Mouse (Mus musculus): ENCODE results near the gene Cgnl1. TPM values are rescaled to one million over a fixed set of nuclear protein-coding genes. Genes with fewer than 3 reads are reported as not detected.

Gene Cgnl1
- polyA plus RNA-seq, 1 experiment from 2014 or later, result 4.3 TPM

- no peak for TF ChIP-seq CTCF (IDR thresholded peaks at IDR 0.05; ENCODE audit: low read depth)
- Histone ChIP-seq H3K36me3 (ENCODE audit: control insufficient read depth, insufficient read depth) (no peaks in the 10 kb centered on the region), H3K9ac (ENCODE audit: low read depth, low read length) (no peak overlapping the region), H3K4me1 (replicated peaks; ENCODE audit: control insufficient read depth, insufficient read depth, low read length) (no peaks in the 10 kb centered on the region), H3K4me2 (replicated peaks; ENCODE audit: low read depth) (no peak overlapping the region), H3K9me3 (ENCODE audit: control insufficient read depth) (no peaks in the 10 kb centered on the region), H3K27ac (ENCODE audit: low read depth, low read length) (no peak overlapping the region), H3K27me3 (replicated peaks; ENCODE audit: control insufficient read depth, insufficient read depth, low read length) (no peaks in the 10 kb centered on the region), H3K4me3 (ENCODE audit: low read depth, low read length) (no peak overlapping the region)
- 59% methylated on average over 5 of the region's 5 CpGs for WGBS
- no peak for ATAC-seq
Measured at GRCm38 (mm10) chr9:71659681-71660080, 111.7 kb downstream of the Cgnl1 start.

GRCm38 (mm10) chr9:71657199-71657598, 114.2 kb downstream of the Cgnl1 start:
- peak; percentile 38 for TF ChIP-seq CTCF (IDR thresholded peaks at IDR 0.05; ENCODE audit: low read depth)
- H3K4me2 ChIP-seq (replicated peaks; ENCODE audit: low read depth), result no peak overlapping the region
- 100% methylated on average over 1 of the region's 1 CpGs for WGBS
- no peak overlapping the region for H3K4me3 ChIP-seq (ENCODE audit: low read depth, low read length)
- H3K9me3 ChIP-seq (ENCODE audit: control insufficient read depth), result no peaks in the 10 kb centered on the region
- no peak overlapping the region for H3K9ac ChIP-seq (ENCODE audit: low read depth, low read length)
- H3K36me3 ChIP-seq (ENCODE audit: control insufficient read depth, insufficient read depth), result no peaks in the 10 kb centered on the region
- no peak overlapping the region for H3K27ac ChIP-seq (ENCODE audit: low read depth, low read length)
- H3K4me1 ChIP-seq (replicated peaks; ENCODE audit: control insufficient read depth, insufficient read depth, low read length), result no peaks in the 10 kb centered on the region
- no peaks in the 10 kb centered on the region for H3K27me3 ChIP-seq (replicated peaks; ENCODE audit: control insufficient read depth, insufficient read depth, low read length)
- no peak for ATAC-seq

GRCm38 (mm10) chr9:71654861-71655260, 116.5 kb downstream of the Cgnl1 start:
- H3K4me3 ChIP-seq (ENCODE audit: low read depth, low read length), result no peak overlapping the region
- no peaks in the 10 kb centered on the region for H3K27me3 ChIP-seq (replicated peaks; ENCODE audit: control insufficient read depth, insufficient read depth, low read length)
- TF ChIP-seq CTCF (IDR thresholded peaks at IDR 0.05; ENCODE audit: low read depth), result no peak
- peaks cover 3% of the 10 kb centered on the region; the same call in 1 of the 2 replicates for H3K36me3 ChIP-seq (ENCODE audit: control insufficient read depth, insufficient read depth)
- H3K4me2 ChIP-seq (replicated peaks; ENCODE audit: low read depth), result no peak overlapping the region
- no peak overlapping the region for H3K9ac ChIP-seq (ENCODE audit: low read depth, low read length)
- H3K9me3 ChIP-seq (ENCODE audit: control insufficient read depth), result no peaks in the 10 kb centered on the region
- WGBS, result 69% methylated on average over 3 of the region's 3 CpGs
- H3K4me1 ChIP-seq (replicated peaks; ENCODE audit: control insufficient read depth, insufficient read depth, low read length), result no peaks in the 10 kb centered on the region
- ATAC-seq, result no peak
- H3K27ac ChIP-seq (ENCODE audit: low read depth, low read length), result no peak overlapping the region

- Histone ChIP-seq H3K4me1 (replicated peaks; ENCODE audit: control insufficient read depth, insufficient read depth, low read length) (no peaks in the 10 kb centered on the region), H3K27ac (ENCODE audit: low read depth, low read length) (no peak overlapping the region), H3K36me3 (ENCODE audit: control insufficient read depth, insufficient read depth) (peaks cover 4% of the 10 kb centered on the region; the same call in 1 of the 2 replicates), H3K9me3 (ENCODE audit: control insufficient read depth) (no peaks in the 10 kb centered on the region), H3K9ac (ENCODE audit: low read depth, low read length) (no peak overlapping the region), H3K4me2 (replicated peaks; ENCODE audit: low read depth) (no peak overlapping the region), H3K27me3 (replicated peaks; ENCODE audit: control insufficient read depth, insufficient read depth, low read length) (no peaks in the 10 kb centered on the region), H3K4me3 (ENCODE audit: low read depth, low read length) (no peak overlapping the region)
- WGBS, result 37% methylated on average over 6 of the region's 6 CpGs
- peak; percentile 87 for TF ChIP-seq CTCF (IDR thresholded peaks at IDR 0.05; ENCODE audit: low read depth)
- no peak for ATAC-seq
Measured at GRCm38 (mm10) chr9:71646115-71646514, 125.3 kb downstream of the Cgnl1 start.

GRCm38 (mm10) chr9:71643611-71644010, 127.8 kb downstream of the Cgnl1 start:
- no peaks in the 10 kb centered on the region for H3K27me3 ChIP-seq (replicated peaks; ENCODE audit: control insufficient read depth, insufficient read depth, low read length)
- H3K4me1 ChIP-seq (replicated peaks; ENCODE audit: control insufficient read depth, insufficient read depth, low read length), result no peaks in the 10 kb centered on the region
- H3K9ac ChIP-seq (ENCODE audit: low read depth, low read length), result no peak overlapping the region
- 95% methylated on average over 4 of the region's 4 CpGs for WGBS
- H3K9me3 ChIP-seq (ENCODE audit: control insufficient read depth), result no peaks in the 10 kb centered on the region
- H3K4me2 ChIP-seq (replicated peaks; ENCODE audit: low read depth), result no peak overlapping the region
- no peaks in the 10 kb centered on the region for H3K36me3 ChIP-seq (ENCODE audit: control insufficient read depth, insufficient read depth)
- no peak overlapping the region for H3K4me3 ChIP-seq (ENCODE audit: low read depth, low read length)
- ATAC-seq, result no peak
- no peak for TF ChIP-seq CTCF (IDR thresholded peaks at IDR 0.05; ENCODE audit: low read depth)
- H3K27ac ChIP-seq (ENCODE audit: low read depth, low read length), result no peak overlapping the region

GRCm38 (mm10) chr9:71642270-71642669, 129.1 kb downstream of the Cgnl1 start:
- no peaks in the 10 kb centered on the region for H3K36me3 ChIP-seq (ENCODE audit: control insufficient read depth, insufficient read depth)
- no peak for ATAC-seq
- H3K4me2 ChIP-seq (replicated peaks; ENCODE audit: low read depth), result no peak overlapping the region
- H3K9ac ChIP-seq (ENCODE audit: low read depth, low read length), result no peak overlapping the region
- H3K4me3 ChIP-seq (ENCODE audit: low read depth, low read length), result no peak overlapping the region
- H3K4me1 ChIP-seq (replicated peaks; ENCODE audit: control insufficient read depth, insufficient read depth, low read length), result no peaks in the 10 kb centered on the region
- H3K27ac ChIP-seq (ENCODE audit: low read depth, low read length), result no peak overlapping the region
- WGBS, result 95% methylated on average over 3 of the region's 3 CpGs
- peak; percentile 40 for TF ChIP-seq CTCF (IDR thresholded peaks at IDR 0.05; ENCODE audit: low read depth)
- H3K9me3 ChIP-seq (ENCODE audit: control insufficient read depth), result no peaks in the 10 kb centered on the region
- no peaks in the 10 kb centered on the region for H3K27me3 ChIP-seq (replicated peaks; ENCODE audit: control insufficient read depth, insufficient read depth, low read length)

- Histone ChIP-seq H3K4me3 (ENCODE audit: low read depth, low read length) (no peak overlapping the region), H3K9ac (ENCODE audit: low read depth, low read length) (no peak overlapping the region), H3K27me3 (replicated peaks; ENCODE audit: control insufficient read depth, insufficient read depth, low read length) (no peaks in the 10 kb centered on the region), H3K9me3 (ENCODE audit: control insufficient read depth) (no peaks in the 10 kb centered on the region), H3K27ac (ENCODE audit: low read depth, low read length) (no peak overlapping the region), H3K36me3 (ENCODE audit: control insufficient read depth, insufficient read depth) (no peaks in the 10 kb centered on the region), H3K4me1 (replicated peaks; ENCODE audit: control insufficient read depth, insufficient read depth, low read length) (no peaks in the 10 kb centered on the region), H3K4me2 (replicated peaks; ENCODE audit: low read depth) (no peak overlapping the region)
- TF ChIP-seq CTCF (IDR thresholded peaks at IDR 0.05; ENCODE audit: low read depth), result no peak
- WGBS, result 81% methylated on average over 4 of the region's 4 CpGs
- no peak for ATAC-seq
Measured at GRCm38 (mm10) chr9:71640361-71640927, 131.0 kb downstream of the Cgnl1 start.

All from intestine, postnatal 0 days (tissue).